Mouse (Mus musculus): ENCODE data around the gene Wnk1.

The Wnk1 gene

GRCm38 (mm10) chr6:120038366-120039255 lies at the start of gene Wnk1:
Gene Wnk1 (minus strand): TSS chr6:120038672.
- under 1% methylated on average over 54 of the region's 59 CpGs for WGBS

GRCm38 (mm10) chr6:120087041-120087440 lies 48.6 kb upstream of the Wnk1 start:
- 98% methylated on average over 8 of the region's 8 CpGs for WGBS

DNA sequence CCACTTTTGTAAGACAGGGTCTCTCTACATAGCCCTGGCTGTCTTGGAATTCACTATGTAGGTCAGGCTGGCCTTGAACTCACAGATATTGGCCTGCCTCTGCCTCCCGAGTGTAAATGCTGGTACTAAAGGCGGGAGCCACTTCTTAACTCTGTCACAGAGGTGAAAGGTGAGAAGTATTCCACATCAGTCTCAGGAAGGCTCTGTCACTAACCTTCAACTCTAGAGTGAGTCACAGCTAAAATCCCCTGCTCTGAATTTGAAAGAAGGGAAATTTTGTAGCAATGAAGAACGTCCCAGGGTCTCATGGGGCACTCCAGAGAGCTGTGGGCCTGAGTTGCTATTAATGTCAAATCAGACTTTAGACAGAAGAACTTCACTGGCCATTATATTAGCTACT lies 47.4 kb upstream of the Wnk1 start:
- WGBS: 97% methylated on average over 3 of the region's 3 CpGs

DNA sequence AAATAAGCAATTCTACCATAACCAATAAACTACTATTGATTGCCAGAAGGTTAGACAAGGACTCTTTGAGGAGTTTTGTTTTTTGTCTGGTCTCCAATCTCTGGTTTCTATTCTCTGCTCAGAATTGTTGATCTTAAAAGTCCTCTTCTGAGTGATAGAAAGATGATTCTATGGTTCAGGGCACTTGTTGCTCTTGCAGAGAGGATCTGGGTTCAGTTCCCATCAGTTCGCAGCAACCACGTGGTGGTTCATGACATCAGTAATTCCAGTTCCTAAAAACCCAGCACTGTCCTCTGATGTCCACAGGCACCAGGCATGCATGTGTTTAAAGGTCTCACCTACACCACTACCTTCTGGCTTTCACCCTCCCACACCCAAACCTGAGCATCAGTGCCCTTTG lies 46.5 kb upstream of the Wnk1 start:
- 88% methylated on average over 2 of the region's 2 CpGs for WGBS

GRCm38 (mm10) chr6:120083442-120083841 lies 45.0 kb upstream of the Wnk1 start:
- 84% methylated on average over 6 of the region's 6 CpGs for WGBS

GRCm38 (mm10) chr6:120082951-120083411 lies 44.5 kb upstream of the Wnk1 start:
- WGBS: 85% methylated on average over 8 of the region's 8 CpGs

DNA sequence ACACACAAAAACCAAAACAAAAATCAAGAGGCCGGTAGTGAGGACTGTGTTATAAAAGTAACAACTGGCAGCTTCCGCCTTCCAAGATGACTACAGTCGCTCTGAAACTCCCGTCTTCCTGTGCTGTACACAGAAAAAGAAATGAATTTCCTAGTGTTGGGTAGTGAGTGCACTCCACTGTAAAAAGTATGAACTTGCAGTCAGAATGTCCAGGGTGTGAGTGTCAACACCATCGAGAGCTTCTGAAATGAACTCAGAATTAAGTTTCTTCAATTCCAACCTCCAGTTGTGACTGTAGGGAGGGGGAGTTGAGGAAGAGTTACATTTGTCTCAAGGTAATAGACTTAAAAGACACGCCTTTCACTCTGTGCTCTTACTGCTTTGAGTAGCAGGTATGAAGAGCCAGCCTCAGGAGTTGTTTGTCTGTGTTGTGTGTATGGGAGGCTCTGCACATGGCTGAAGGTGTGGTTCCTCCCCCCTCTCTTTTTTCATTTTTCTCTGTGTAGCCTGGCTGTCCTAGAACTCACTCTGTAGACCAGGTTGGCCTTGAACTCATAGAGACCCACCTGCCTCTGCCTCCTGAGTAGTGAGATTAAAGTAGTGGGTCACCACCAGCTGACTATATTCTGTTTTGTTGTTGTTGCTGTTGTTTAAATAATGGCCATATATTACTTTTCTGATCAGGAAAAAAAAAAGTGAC lies 43.9 kb upstream of the Wnk1 start:
- WGBS: 93% methylated on average over 6 of the region's 6 CpGs

DNA sequence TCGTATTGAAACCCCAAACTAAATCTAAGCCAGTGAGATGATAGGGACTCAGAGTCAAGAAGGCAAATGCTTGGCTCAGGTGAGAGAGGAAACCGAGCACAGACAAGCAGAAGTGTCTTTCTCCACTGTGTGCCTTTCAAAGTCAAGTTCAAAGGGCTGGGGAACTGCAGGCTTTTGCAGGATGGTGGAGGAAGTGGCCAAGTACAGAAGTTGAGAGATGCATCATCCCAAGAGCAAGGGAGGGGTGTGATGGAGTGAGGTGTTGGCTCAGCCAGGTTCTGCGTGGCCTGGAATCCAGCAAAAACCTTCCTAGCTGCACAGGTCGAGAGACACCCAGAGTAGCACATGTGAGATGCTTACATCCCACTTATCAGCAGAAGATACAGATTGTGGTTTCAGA lies 43.0 kb upstream of the Wnk1 start:
- WGBS: 84% methylated on average over 4 of the region's 4 CpGs

DNA sequence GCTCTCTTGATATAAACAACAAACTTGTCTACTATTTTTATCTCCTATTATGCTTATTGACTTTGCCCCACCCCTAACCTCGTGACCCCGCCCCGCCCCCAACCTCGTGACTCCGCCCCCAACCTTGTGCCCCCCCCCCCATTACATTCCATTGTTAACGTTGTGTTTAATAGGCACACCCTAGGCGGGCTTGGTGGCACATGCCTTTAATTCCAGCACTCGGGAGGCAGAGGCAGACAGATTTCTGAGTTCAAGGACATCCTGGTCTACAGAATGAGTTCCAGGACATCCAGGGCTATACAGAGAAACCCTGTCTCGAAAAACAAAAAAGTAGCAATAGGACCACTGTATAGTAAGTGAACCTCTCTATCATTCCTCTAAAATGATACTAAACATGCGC lies 41.1 kb upstream of the Wnk1 start:
- WGBS: 87% methylated on average over 10 of the region's 10 CpGs

DNA sequence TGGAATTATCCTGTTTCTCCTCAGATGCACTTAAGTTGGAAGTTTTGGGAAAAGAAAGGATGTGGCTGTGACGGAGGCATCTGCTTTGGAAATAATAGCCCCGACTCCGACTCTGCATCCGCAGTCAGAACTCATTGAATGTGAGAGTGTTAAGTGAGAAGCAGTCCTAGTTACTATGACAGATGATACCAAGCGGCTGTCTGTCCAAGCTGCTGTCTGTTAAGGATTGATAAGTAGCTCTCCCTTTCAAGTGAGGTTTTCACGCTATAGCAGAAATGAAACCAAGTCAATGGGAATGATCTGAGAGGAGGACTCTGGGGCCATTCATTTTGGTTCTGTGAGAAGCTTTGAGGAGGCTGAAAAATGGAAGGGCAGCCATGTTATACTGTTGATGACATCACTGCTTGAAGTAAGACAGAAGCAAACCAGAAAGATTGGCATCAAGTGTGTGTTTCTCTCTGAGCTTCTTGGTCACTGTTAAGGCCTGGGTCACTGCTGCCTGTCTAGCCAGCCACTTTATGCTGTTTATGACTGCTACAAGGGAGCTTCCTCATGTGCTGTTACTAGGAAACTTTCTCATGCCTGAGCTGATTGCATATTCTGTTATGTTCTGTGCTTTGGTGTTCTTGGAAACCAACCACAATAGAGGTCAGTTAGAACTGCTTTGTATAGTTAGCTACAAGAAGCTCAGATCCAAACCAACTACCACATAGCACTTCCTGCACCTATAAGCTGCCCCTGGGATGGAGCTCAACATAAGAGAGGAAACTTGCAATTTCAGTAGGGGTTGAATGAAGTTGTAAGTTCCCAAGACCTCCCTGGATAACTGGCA lies 38.4 kb upstream of the Wnk1 start:
- 87% methylated on average over 6 of the region's 6 CpGs for WGBS

GRCm38 (mm10) chr6:120072630-120073029 lies 34.2 kb upstream of the Wnk1 start:
- WGBS: 90% methylated on average over 2 of the region's 2 CpGs

DNA sequence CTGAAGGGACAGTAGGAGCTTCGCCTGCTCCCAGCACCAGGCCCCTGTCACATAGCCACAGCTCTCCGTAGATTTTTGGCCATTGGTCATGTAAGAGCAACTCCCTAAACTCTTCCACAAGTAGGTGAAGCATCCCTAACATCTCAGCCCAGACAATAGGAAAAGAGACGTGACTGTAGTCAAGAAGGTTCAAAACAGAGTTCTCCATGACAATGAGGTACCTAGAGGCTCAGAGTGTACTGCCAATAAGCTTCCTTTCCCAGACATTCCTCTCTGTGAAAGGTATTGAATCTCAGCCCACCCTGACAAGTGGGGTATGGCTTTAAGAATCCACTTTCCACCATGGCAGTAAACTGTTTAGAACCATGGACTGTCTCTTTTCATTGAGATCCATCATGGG lies 31.1 kb upstream of the Wnk1 start:
- WGBS: 88% methylated on average over 3 of the region's 3 CpGs

- 75% methylated on average over 6 of the region's 6 CpGs for WGBS
These were observed 27.2 kb upstream of the Wnk1 start for GRCm38 (mm10) chr6:120065552-120066177.

GRCm38 (mm10) chr6:120064627-120065026 lies 26.2 kb upstream of the Wnk1 start:
- WGBS: 63% methylated on average over 2 of the region's 2 CpGs

- 68% methylated on average over 5 of the region's 5 CpGs for WGBS
These were observed 24.5 kb upstream of the Wnk1 start for GRCm38 (mm10) chr6:120062934-120063333.

- 84% methylated on average over 2 of the region's 2 CpGs for whole genome bisulfite sequencing
These were observed 17.4 kb upstream of the Wnk1 start for GRCm38 (mm10) chr6:120055666-120056540.

- 92% methylated on average over 6 of the region's 6 CpGs for WGBS
These were observed 15.9 kb upstream of the Wnk1 start for GRCm38 (mm10) chr6:120054412-120054811.

DNA sequence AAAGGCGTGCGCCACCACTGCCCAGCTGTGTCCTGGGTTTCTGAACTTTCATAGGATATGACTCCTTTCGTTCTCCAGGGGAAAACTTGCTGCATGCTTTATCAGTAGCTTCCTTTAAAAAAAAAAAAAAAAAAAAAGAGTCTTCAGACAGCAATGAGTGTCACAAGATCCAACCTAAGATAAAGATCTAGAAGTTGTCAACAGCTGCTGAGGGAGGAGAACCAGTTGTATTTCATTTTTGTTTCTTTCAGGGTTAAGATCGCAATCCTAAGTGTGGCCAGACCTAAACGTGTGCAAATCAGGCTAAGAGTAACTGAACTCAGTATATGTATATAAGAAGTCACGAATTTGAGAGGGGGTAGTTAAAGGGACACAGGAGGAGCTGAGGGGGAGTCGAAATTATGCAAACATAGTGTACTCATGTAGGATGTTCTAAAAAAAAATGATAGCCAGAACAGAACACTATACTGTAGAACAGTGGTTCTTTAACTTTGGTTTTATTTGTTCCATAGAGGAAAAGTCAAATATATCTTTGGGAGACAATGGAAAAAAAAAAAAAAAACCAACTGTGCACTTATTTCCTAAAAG lies 9.3 kb upstream of the Wnk1 start:
- 71% methylated on average over 7 of the region's 7 CpGs for WGBS

GRCm38 (mm10) chr6:120045406-120045805 lies 6.9 kb upstream of the Wnk1 start:
- 64% methylated on average over 4 of the region's 4 CpGs for WGBS

DNA sequence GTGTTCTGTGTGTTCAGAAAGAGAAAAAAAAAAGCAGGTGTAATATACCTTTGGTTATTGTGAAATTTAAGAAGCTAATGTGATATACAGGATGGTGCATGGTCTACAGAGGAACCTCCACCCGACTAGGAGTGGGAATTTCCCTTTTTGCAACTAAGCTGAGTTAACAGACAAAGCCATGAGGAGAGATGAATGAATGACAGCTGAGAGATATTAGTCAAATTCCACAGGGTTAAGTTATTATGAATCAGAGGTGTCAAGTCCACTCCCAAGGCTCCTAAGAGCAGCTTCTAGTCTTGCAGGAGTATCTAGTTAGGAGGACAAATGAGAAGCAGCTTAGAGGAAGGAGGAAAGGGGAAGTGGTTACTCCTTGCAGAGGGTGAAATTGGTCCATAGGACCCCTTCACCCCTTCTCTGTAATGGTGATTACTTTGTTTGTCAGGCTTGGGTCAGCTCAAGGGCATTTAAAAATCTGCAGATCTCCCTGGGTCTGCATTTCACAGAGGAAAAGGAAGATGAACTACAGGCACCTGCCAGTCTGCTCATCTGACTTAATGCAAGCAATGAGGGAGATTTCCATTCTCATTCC lies 4.3 kb upstream of the Wnk1 start:
- 86% methylated on average over 1 of the region's 1 CpGs for WGBS
